Mouse (Mus musculus): ENCODE measurements around the gene Arhgap17. TPM values are rescaled to one million over a fixed set of nuclear protein-coding genes. Genes with fewer than 3 reads are reported as not detected.

The Arhgap17 gene
- polyA plus RNA-seq, 1 experiment = 171 TPM

GRCm38 (mm10) chr7:123235449-123235848 lies 134.3 kb downstream of the Arhgap17 start:
- H3K27ac ChIP-seq (ENCODE audit: insufficient read depth, low read depth, low read length) = no peak overlapping the region
- H3K4me3 ChIP-seq (ENCODE audit: insufficient read depth, low read length) = no peak overlapping the region
- TF ChIP-seq POLR2A (IDR thresholded peaks at IDR 0.05; ENCODE audit: borderline replicate concordance, low read depth, low read length) = no peak
- no peak for TF ChIP-seq CTCF (IDR thresholded peaks at IDR 0.05; ENCODE audit: low read depth, low read length)
- H3K4me1 ChIP-seq (ENCODE audit: control insufficient read depth, insufficient read depth, low read length) = peaks cover 9% of the 10 kb centered on the region

Other genes with a start within 250 kb of the Arhgap17 start
- 69.1 and 76.8 TPM in 2 replicates for gene Tnrc6a, start 246.0 kb downstream of the Arhgap17 start, polyA plus RNA-seq (2012; ENCODE audit: insufficient read depth, insufficient read length, missing spikeins)
- gene Slc5a11, start 155.1 kb downstream of the Arhgap17 start, polyA plus RNA-seq (2012; ENCODE audit: insufficient read depth, insufficient read length, missing spikeins) = not detected in 2 replicates
- gene Lcmt1, start 131 bp downstream of the Arhgap17 start, polyA plus RNA-seq (2012; ENCODE audit: insufficient read depth, insufficient read length, missing spikeins) = 26.1 and 28.0 TPM in 2 replicates
- not detected in 2 replicates for gene Aqp8, start 92.4 kb upstream of the Arhgap17 start, polyA plus RNA-seq (2012; ENCODE audit: insufficient read depth, insufficient read length, missing spikeins)
- gene Zkscan2, start 130.5 kb upstream of the Arhgap17 start, polyA plus RNA-seq (2012; ENCODE audit: insufficient read depth, insufficient read length, missing spikeins) = 0.07 TPM in 1 of 2 replicates, not detected in the other

Measured in bone marrow macrophage, adult 2 months (primary cell).